Mouse (Mus musculus): ENCODE results near the gene Nrp1.

Gene Nrp1

GRCm38 (mm10) chr8:128370496-128370895 is 12.1 kb downstream of the Nrp1 start:
- in situ Hi-C loops (cut with MboI): loop anchor here (25.0 kb wide), 1 partner anchor 1033 kb away; no protein-coding TSS in a partner anchor

GRCm38 (mm10) chr8:128371026-128371425 is 12.6 kb downstream of the Nrp1 start:
- in situ Hi-C loops (cut with MboI): loop anchor here (25.0 kb wide), 1 partner anchor 1034 kb away; no protein-coding TSS in a partner anchor

- in situ Hi-C loops (cut with MboI): loop anchor here (25.0 kb wide), 1 partner anchor 1034 kb away; no protein-coding TSS in a partner anchor
These were observed 13.4 kb downstream of the Nrp1 start for GRCm38 (mm10) chr8:128371789-128372188.

DNA sequence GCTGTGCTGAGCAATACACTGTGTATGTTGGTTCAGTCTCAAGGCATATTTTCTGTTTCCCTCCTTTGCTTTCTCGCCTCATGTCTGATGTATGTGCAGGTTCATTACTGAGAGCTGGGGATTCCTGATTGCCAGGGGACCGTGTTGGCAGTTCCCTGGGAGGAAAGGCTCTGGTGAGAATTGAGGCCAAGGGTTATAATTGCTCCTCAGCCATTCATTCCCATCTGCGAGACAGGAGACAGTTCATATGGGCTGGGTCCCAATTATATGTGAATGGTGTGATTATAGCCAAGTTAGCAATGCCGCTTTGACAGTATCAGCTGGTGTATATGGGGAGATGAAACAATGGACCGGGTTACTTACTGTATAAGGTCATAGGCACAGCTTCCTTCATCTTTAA is 14.3 kb downstream of the Nrp1 start:
- in situ Hi-C loops (cut with MboI): loop anchor here (25.0 kb wide), 1 partner anchor 1035 kb away; no protein-coding TSS in a partner anchor

- in situ Hi-C loops (cut with MboI): loop anchor here (25.0 kb wide), 1 partner anchor 1036 kb away; no protein-coding TSS in a partner anchor
These were observed 15.0 kb downstream of the Nrp1 start for GRCm38 (mm10) chr8:128373418-128373817.

DNA sequence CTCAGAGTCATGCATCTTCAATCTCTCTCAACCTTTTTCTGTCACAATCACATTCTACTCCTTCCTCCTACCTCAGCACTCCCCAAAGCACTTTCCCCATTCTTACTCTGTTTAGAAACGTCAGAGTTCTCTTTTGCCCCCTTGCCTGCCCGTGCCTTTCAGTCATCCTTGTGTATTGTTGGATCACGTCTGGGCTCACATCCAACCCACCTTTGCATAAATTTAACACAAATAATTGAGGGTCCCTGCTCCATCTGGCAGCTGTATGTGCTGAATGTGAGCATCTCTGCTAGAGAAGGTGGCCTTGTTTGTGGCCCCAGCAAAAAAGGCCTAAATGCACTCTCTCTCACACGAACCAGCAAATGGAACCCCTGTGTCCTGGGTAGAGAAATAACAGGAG is 16.9 kb downstream of the Nrp1 start:
- in situ Hi-C loops (cut with MboI): no loop called here

DNA sequence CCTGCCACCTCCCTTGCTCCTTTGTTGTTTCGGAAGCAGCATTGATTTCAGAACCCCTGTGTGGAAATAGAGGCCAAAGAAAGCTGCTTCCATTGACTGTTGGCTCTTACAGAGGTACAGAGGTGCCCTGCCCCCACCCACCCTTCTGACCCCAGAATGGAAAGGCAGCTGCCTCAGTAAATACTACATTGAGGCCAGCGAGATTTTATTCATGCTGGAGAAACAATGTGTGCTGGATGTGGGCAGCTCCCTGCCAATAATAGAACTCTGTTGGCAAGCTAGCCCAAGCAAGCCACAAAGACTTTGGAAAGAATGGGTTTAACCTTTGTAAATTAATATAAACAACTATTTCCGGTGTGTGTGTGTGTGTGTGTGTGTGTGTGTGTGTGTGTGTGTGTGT is 24.8 kb downstream of the Nrp1 start:
- in situ Hi-C loops (cut with MboI): no loop called here

DNA sequence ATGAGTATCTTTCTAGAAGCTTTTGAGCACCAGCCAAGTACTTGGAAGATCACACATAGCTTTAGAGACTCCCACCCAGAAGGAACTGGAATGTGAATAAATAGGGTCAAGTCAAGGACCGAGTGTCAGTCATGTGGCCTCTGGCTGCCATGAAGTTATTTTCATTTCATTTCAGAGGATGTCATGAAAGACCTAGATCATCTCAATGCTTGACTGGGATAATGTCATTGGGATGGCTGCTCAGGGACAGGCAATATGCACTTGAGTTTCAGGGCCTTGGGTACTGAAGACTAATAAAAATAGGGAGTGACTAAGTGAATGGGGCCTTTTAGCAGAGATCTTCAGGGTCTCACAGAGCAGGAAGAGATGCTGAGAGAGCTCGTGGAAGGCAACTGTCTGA is 26.0 kb downstream of the Nrp1 start:
- in situ Hi-C loops (cut with MboI): no loop called here

DNA sequence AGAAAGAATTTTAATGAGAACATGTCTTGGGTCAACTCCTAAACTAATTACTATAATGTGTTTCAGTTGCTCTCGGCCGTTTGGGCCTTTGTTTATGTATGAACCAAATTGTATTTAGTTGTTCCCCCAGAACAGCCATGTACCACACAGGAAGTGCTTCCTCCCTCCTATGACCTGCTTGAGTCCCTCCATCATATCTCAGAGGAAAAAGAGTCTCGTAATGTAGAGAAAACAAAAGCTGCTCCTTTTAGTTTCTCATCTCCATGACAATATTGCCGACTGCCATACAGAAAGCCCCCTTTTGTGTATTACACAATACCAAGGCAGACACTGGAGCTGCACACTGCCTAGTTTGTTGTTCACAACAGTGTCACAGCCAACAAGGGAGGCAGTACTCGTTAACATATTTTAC is 26.5 kb downstream of the Nrp1 start:
- in situ Hi-C loops (cut with MboI): no loop called here

DNA sequence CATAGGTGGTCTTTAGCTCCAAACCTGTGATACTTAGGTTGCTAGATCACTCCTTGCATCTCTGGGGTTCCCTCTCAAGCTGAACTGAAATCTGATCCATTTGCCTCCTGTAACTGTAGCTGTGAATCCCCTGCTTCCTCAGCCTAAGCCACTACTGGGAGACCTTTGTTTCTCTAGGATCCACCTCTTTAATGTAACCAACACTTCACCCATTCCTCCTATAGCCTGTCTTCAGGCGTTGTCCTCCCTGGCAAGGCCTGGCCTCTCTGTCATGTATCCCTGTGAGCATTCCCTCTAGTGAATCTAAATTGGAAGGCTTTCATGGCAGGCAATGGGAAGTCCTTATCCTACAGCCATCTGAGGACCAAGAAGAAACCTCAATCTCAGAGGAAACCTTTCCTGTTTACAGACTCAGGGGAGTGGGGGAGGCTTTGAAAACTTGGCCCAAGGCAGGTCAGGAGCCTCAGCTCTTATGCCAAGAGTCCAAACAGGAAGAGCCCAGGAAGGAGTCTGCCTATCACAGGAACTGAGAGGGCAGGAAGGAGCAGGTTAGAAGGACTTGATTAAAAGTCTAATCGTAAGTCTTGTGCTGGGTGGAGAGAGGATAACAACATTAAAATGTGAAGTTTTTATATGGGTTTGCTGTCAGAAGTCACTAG is 28.7 kb downstream of the Nrp1 start:
- in situ Hi-C loops (cut with MboI): no loop called here

- in situ Hi-C loops (cut with MboI): no loop called here
These were observed 32.4 kb downstream of the Nrp1 start for GRCm38 (mm10) chr8:128390759-128391158.

DNA sequence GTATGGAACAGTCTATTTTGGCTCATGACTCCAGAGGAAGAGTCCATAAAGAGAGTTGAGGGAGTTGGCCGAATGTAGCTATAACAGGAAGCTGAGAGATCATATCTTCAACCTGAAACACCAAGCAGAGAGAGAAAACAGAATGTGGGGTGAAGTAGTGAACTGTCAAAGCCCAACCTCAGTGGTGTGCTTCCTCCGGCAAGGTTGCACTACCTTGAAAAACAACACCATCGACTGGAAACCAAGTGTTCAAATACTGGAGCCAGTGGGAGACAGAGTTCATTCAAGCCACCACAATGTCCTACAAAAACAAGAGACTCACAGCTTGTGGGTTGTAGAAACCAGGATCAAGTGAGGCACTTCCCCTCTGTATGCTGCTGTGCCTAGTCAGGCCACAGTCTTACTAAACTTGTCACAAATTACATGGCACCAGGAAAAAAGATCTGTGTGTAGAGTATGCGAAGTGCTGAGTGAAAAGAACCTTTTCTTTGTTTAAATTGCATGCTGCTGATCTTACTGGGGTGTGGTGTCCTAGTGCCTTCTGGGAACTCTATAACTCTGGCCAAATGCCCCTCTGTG is 32.9 kb downstream of the Nrp1 start:
- in situ Hi-C loops (cut with MboI): no loop called here

DNA sequence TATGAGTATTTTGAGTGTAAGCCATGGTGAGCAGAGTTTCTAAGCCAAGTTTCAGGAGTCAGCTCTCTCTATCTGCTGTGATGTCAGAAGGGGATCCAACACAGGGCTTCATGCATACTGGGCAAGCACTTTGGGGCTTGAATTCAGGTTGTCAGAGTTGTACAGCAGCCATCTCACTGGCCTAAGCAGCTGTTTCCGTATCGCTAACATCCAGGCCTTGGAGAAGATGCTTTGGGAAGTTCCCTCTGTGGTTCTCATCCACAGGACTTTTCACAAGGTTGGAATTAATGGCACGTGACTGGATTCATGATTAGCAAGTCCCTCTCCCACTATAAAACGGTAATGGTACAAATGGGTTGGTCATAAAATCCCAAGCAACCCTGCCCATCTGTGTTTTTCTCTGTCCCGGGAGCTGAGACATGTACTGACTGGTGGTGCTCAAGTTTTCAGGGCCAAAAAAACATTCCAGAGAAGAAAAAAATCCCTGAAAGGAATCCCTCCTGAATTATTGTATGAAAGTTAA is 36.3 kb downstream of the Nrp1 start:
- in situ Hi-C loops (cut with MboI): no loop called here

- in situ Hi-C loops (cut with MboI): no loop called here
These were observed 38.6 kb downstream of the Nrp1 start for GRCm38 (mm10) chr8:128396968-128397367.

DNA sequence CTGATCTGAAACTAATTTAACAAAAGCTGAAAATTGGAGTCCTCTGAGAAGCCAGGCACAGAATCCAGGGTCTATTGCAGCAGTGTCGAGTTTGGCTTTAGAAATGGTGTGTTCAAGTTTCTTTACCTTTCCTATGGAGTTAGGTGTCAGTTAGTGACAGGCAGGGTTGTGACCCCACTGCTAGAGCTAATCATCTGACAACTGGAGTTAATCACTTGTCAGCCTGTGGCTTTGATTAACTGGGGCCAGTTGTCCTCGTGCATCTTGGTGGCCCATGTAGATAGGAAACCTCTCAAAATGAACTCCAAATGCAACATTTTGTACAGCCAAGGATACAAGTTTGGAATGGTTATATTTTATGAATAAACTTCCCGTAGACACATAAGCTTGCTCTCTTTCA is 39.0 kb downstream of the Nrp1 start:
- in situ Hi-C loops (cut with MboI): no loop called here

GRCm38 (mm10) chr8:128398472-128399091 is 40.2 kb downstream of the Nrp1 start:
- in situ Hi-C loops (cut with MboI): no loop called here

DNA sequence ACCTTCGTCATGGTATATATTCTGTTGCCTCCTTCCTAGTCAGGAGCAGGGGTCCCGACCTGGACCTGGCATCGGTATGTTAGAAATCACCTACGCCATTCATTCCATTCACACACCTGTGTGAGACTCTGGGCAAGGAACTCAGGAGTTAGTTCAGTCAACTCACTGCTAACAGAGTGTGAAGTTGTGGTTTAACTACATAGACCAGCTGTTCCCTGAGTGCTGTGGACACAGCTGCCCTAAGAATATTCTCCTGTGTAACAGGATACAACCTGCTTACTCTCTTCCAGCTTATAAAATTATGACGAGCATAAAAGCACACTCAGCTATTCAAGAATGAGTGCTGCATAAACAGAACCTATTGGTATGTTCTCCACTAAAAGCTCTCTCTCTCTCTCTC is 41.9 kb downstream of the Nrp1 start:
- in situ Hi-C loops (cut with MboI): no loop called here

GRCm38 (mm10) chr8:128404876-128405275 is 46.5 kb downstream of the Nrp1 start:
- in situ Hi-C loops (cut with MboI): no loop called here

DNA sequence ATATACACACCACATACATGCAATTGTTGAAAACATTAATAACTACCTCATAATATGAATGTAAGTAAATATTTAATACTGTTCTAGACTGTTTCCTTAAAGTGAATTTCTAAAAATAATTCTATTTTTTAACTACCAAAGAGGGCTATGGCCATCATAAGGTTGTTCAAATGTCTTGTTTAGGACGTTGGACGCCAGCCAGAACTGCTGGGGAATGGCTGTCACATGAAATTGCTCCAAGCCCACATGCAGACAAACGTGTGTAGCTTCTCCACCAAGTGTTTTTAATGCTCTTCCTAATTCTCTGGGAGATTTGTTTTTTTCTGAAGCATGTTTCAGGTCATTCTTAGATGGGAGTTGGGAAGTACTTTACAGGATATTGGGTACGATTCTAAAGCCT is 55.0 kb downstream of the Nrp1 start:
- in situ Hi-C loops (cut with MboI): no loop called here

DNA sequence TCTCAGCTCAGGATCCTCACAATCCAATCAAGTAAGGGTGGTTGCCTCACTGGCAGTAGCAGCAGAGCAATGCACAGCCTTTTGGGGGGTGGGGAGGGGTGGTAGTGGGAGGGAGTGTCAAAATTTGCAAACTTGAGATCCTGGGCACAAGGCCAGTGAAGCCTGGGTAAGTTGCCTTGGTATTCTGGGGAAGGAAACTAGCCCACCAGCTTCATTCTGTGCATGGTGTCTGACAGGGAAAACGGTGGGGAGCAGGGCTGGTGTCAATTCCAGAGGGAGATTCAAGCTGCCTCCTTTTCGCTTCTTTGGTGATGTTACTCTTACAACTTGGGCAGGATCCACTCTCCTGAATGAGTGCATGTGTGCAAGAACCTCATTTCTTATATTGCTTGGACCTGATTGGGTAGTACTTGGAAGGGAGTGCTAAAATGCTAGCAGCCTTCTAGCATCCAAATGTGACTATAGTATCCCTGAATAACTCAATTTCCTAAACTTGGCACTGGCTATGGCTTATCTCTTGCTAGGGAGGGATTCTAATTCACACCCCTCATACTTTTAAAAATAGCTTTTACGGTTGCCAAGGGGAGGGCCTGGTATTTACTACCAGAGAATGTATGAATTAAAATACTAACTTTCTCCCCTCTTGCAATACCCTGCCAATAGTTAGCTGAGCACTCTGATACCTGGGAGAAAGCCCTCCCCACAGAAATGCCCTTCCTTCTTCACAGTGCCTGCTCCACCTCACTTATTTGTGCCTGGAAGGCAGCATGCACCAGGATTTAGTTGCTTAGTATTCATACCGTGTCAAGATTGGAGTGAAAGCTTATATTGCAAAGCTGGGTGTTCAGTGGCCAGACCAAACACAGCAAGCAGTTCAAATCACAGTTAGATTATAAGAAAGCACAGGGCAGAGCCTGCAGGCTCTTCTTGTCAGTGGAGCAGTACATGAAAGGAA is 57.6 kb downstream of the Nrp1 start:
- in situ Hi-C loops (cut with MboI): no loop called here

DNA sequence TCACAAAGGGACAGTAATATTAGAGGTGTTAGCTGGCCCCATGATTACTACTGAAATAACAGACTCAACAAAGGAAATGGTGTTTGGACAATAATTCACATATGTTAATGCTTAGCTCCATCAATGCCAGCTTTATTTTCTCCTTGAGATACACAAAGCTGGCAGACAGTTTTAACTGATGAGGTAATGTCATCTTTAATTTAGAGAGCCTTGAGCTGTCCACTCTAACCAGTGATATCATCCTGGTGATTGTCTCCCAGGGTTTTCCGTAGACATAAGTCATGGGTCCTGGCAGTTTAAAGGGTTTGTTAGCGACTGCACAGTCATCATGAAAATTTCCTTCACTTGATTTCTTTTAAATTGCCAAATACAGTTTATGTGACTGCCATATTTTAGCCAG is 58.5 kb downstream of the Nrp1 start:
- in situ Hi-C loops (cut with MboI): no loop called here
